Mouse (Mus musculus): ENCODE results near the gene Adprhl2. TPM values are rescaled to one million over a fixed set of nuclear protein-coding genes. Genes with fewer than 3 reads are reported as not detected.

Adprhl2 gene
- polyA plus RNA-seq (2012; rRNA removed): 45.8 and 49.7 TPM in 2 replicates

DNA sequence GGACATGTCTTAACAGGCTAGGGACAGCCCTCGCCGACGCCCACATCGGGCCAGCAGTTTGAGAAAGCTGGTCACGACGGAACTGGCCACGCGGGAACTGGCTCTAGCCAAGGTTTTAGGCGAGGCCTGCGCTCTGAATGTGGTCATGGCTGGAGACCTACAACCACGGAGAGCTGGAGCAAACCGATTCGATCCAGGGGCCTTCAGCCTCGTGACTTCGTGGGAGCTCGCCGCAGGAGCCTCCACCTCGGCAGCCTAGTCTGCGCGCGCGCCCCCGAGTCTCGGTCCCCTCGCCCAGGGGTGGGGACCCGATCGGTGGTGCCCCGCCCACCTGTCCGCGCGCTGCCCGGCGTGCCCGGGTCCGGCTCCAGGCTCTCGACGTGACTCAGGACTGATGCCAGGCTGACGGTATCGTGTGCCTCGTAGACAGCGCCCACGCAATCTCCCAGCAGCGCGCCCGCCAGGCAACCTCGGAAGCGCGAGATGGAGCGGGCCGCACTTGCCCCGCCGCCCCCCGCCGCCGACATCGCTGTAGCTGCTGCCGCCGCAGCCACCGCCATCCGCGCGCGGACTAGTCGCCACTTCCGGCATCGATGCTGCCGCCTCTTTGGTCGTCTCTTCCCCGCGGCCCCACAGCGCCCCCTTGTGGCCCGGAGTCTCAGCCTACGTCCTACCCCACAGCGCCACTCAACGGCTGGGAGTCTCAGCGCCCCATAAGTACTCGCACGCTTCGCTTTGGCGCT, at the start of gene Adprhl2:
Adprhl2 (minus strand) TSS at position 593 of the 743 bp plus-strand sequence.
- TF ChIP-seq CTCF (IDR thresholded peaks at IDR 0.05; ENCODE audit: borderline replicate concordance, insufficient read depth, low read depth, low read length) (peak; percentile 99), POLR2A (IDR thresholded peaks at IDR 0.05; ENCODE audit: borderline replicate concordance, insufficient read depth, low read length) (peak; percentile 60)
- Histone ChIP-seq H3K4me3 (replicated peaks; ENCODE audit: insufficient read depth, low read depth, low read length) (peak within 1 kb of the TSS; percentile 79), H3K4me1 (ENCODE audit: control insufficient read depth, insufficient read depth, low read length) (no peaks in the 10 kb centered on the region), H3K27ac (ENCODE audit: insufficient read depth, low read length) (peak within 1 kb of the TSS; percentile 34; the same call in 1 of the 2 replicates), H3K27me3 (ENCODE audit: control insufficient read depth, insufficient read depth, low read length) (no peaks in the 10 kb centered on the region)
- under 1% methylated on average over 77 of the region's 80 CpGs for WGBS
- peak; percentile 96 to 100 for DNase-seq

DNA sequence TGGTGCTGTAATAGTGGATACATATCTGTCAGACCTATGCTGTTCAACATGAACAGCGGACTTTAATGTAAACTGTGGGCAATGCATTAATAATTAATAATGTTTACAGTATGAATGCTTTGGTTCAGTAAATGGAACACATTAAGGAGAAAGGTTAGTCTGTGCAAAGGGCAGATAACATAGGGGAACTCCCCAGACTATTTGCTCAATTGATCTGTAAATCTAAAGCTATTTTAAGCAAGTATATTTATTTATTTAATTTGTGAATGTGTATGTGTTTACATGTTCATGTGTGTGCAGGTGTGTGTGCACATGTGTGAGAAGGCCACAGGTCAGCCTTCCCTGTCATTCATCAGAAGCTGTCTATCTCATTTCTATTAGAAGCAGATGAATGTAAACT, 38.6 kb upstream of the Adprhl2 start:
- TF ChIP-seq CTCF (IDR thresholded peaks at IDR 0.05; ENCODE audit: borderline replicate concordance, insufficient read depth, low read depth, low read length): no peak
- no peak for TF ChIP-seq POLR2A (IDR thresholded peaks at IDR 0.05; ENCODE audit: borderline replicate concordance, insufficient read depth, low read length)
- Histone ChIP-seq H3K27ac (ENCODE audit: insufficient read depth, low read length) (no peak overlapping the region), H3K4me1 (ENCODE audit: control insufficient read depth, insufficient read depth, low read length) (no peaks in the 10 kb centered on the region), H3K27me3 (ENCODE audit: control insufficient read depth, insufficient read depth, low read length) (no peaks in the 10 kb centered on the region), H3K4me3 (replicated peaks; ENCODE audit: insufficient read depth, low read depth, low read length) (no peak overlapping the region)
- DNase-seq: no peak
- WGBS: 96% methylated on average over 1 of the region's 1 CpGs

DNA sequence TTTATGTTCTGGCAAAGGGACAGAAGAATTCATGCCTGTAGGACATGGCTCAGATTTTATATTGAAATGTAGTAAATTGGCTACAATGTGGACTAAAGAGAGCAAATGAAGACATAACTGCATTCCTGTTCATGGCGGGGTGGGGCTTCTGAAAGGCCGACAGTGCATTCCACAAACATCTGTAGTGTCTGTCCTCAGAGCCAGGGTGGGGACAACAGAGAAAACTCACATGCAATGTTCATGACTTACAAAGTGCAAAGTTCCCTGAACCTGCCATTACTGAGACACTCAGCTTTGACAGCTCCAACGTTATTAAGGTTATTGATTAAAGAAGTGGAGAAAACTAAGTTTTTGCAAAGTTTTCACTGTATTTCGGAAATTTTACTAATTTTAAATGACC, 21.9 kb upstream of the Adprhl2 start:
- H3K27ac ChIP-seq (ENCODE audit: insufficient read depth, low read length): no peak overlapping the region
- DNase-seq: no peak
- H3K4me3 ChIP-seq (replicated peaks; ENCODE audit: insufficient read depth, low read depth, low read length): no peak overlapping the region
- TF ChIP-seq POLR2A (IDR thresholded peaks at IDR 0.05; ENCODE audit: borderline replicate concordance, insufficient read depth, low read length) (no peak), CTCF (IDR thresholded peaks at IDR 0.05; ENCODE audit: borderline replicate concordance, insufficient read depth, low read depth, low read length) (no peak)
- 73% methylated on average over 4 of the region's 4 CpGs for WGBS
- no peaks in the 10 kb centered on the region for H3K4me1 ChIP-seq (ENCODE audit: control insufficient read depth, insufficient read depth, low read length)
- H3K27me3 ChIP-seq (ENCODE audit: control insufficient read depth, insufficient read depth, low read length): no peaks in the 10 kb centered on the region

DNA sequence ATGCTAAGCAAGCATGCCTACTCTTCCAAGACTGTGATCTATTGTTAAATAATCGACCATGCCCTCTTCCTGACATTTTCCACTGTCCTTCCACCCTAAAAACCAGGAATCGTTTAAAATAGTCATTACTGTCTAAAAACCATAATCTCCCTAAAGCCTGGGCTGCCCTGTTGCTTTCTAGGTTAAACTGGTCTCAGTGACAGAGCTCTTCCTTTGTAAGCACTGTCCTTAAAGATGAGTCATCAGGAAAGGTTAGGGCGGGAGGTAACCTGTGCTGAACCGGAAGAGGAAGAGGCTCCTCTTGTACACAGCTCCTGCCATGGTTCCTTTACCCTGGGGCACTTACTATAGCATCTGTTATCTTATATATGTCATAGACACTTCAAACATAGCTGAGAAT, 18.0 kb upstream of the Adprhl2 start:
- no peaks in the 10 kb centered on the region for H3K4me1 ChIP-seq (ENCODE audit: control insufficient read depth, insufficient read depth, low read length)
- H3K4me3 ChIP-seq (replicated peaks; ENCODE audit: insufficient read depth, low read depth, low read length): no peak overlapping the region
- H3K27ac ChIP-seq (ENCODE audit: insufficient read depth, low read length): no peak overlapping the region
- WGBS: 50% methylated on average over 4 of the region's 4 CpGs
- TF ChIP-seq CTCF (IDR thresholded peaks at IDR 0.05; ENCODE audit: borderline replicate concordance, insufficient read depth, low read depth, low read length) (no peak), POLR2A (IDR thresholded peaks at IDR 0.05; ENCODE audit: borderline replicate concordance, insufficient read depth, low read length) (no peak)
- DNase-seq: no peak
- H3K27me3 ChIP-seq (ENCODE audit: control insufficient read depth, insufficient read depth, low read length): no peaks in the 10 kb centered on the region

DNA sequence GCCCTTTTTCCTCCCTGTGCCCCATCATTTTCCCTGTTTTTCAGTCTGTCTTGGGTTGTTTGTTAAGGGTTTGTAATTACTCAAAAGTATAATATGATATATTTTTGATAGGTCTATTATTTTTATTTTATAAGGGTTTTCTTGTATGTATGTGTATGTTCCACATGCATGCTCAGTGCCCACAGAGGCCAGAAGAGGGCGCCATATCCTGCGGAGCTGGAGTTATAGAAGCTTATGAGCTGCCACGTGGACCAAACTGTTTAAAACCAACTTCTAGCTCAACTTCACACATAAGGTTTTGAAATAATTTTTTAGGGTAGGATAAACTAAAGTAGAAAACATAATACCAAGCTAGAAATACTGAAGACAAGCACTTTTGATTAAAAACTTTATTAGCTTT, 10.9 kb upstream of the Adprhl2 start:
- Histone ChIP-seq H3K27me3 (ENCODE audit: control insufficient read depth, insufficient read depth, low read length) (no peaks in the 10 kb centered on the region), H3K4me3 (replicated peaks; ENCODE audit: insufficient read depth, low read depth, low read length) (no peak overlapping the region), H3K4me1 (ENCODE audit: control insufficient read depth, insufficient read depth, low read length) (no peaks in the 10 kb centered on the region), H3K27ac (ENCODE audit: insufficient read depth, low read length) (no peak overlapping the region)
- 51% methylated on average over 3 of the region's 3 CpGs for WGBS
- TF ChIP-seq CTCF (IDR thresholded peaks at IDR 0.05; ENCODE audit: borderline replicate concordance, insufficient read depth, low read depth, low read length): no peak
- TF ChIP-seq POLR2A (IDR thresholded peaks at IDR 0.05; ENCODE audit: borderline replicate concordance, insufficient read depth, low read length): no peak
- DNase-seq: no peak

DNA sequence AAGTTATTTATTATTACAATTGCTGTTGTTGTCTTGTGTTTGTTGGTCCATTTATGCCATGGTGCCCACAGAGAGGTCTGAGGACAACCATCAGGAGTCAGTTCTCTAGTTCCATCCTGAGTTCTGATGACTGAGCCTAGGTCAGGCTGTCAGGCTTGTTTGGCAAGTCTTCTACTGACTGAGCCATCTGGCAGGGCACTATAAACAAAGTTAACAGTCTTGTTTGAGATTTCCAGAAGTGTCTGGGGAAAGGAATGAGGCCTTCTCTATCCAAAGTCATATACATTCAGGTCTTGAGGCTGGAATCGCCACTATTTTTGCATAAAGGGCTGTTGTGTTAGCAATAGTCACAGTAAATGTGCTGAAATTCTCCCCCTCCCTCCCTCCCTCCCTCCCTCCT, 10.2 kb upstream of the Adprhl2 start:
- 90% methylated on average over 1 of the region's 1 CpGs for WGBS
- Histone ChIP-seq H3K4me3 (replicated peaks; ENCODE audit: insufficient read depth, low read depth, low read length) (no peak overlapping the region), H3K27ac (ENCODE audit: insufficient read depth, low read length) (no peak overlapping the region), H3K4me1 (ENCODE audit: control insufficient read depth, insufficient read depth, low read length) (no peaks in the 10 kb centered on the region), H3K27me3 (ENCODE audit: control insufficient read depth, insufficient read depth, low read length) (no peaks in the 10 kb centered on the region)
- DNase-seq: no peak
- TF ChIP-seq CTCF (IDR thresholded peaks at IDR 0.05; ENCODE audit: borderline replicate concordance, insufficient read depth, low read depth, low read length) (no peak), POLR2A (IDR thresholded peaks at IDR 0.05; ENCODE audit: borderline replicate concordance, insufficient read depth, low read length) (no peak)

DNA sequence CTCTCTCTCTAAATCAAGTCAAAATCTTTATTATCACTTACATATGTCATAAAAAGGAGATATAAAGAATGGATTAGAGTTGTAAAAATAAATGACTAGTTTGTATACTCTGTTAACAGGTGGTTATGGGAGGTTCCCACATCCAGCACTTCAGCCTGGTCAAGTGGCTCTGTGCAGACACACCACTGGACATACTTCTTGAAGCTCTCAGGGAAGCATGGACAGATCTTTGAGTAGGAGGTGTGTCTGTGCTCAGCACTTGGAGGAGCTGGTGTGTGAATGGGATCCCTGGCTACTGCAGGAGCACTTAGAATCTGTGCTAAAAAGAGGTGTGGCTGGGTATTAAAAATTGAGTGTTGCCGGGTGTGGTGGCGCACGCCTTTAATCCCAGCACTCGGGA, 8.8 kb upstream of the Adprhl2 start:
- DNase-seq: no peak
- no peaks in the 10 kb centered on the region for H3K4me1 ChIP-seq (ENCODE audit: control insufficient read depth, insufficient read depth, low read length)
- no peak for TF ChIP-seq POLR2A (IDR thresholded peaks at IDR 0.05; ENCODE audit: borderline replicate concordance, insufficient read depth, low read length)
- TF ChIP-seq CTCF (IDR thresholded peaks at IDR 0.05; ENCODE audit: borderline replicate concordance, insufficient read depth, low read depth, low read length): no peak
- H3K27ac ChIP-seq (ENCODE audit: insufficient read depth, low read length): no peak overlapping the region
- H3K27me3 ChIP-seq (ENCODE audit: control insufficient read depth, insufficient read depth, low read length): no peaks in the 10 kb centered on the region
- no peak overlapping the region for H3K4me3 ChIP-seq (replicated peaks; ENCODE audit: insufficient read depth, low read depth, low read length)
- 92% methylated on average over 4 of the region's 4 CpGs for WGBS

- Histone ChIP-seq H3K4me3 (replicated peaks; ENCODE audit: insufficient read depth, low read depth, low read length) (no peak overlapping the region), H3K27me3 (ENCODE audit: control insufficient read depth, insufficient read depth, low read length) (no peaks in the 10 kb centered on the region), H3K4me1 (ENCODE audit: control insufficient read depth, insufficient read depth, low read length) (no peaks in the 10 kb centered on the region), H3K27ac (ENCODE audit: insufficient read depth, low read length) (no peak overlapping the region)
- DNase-seq: no peak
- TF ChIP-seq POLR2A (IDR thresholded peaks at IDR 0.05; ENCODE audit: borderline replicate concordance, insufficient read depth, low read length) (no peak), CTCF (IDR thresholded peaks at IDR 0.05; ENCODE audit: borderline replicate concordance, insufficient read depth, low read depth, low read length) (no peak)
- WGBS: 51% methylated on average over 6 of the region's 6 CpGs
These were observed 4.5 kb upstream of the Adprhl2 start for GRCm38 (mm10) chr4:126326036-126326435.
